Mouse (Mus musculus): ENCODE measurements around the gene Slc35e1. TPM values are rescaled to one million over a fixed set of nuclear protein-coding genes. Genes with fewer than 3 reads are reported as not detected.

The Slc35e1 gene
- 10 to 100 TPM; 32.8 to 34.8 TPM for total RNA-seq (2021)

- peak; percentile 43 to 56 for DNase-seq
- intact Hi-C loops (cut with DNase I), result loop anchor here (1.0 to 2.0 kb wide), 3 partner anchors 17 to 79 kb away; partner anchors contain the start of genes Cherp, Med26 and Smim7
These were observed at the start of gene Slc35e1 for GRCm38 (mm10) chr8:72491680-72492621. Gene Slc35e1, minus strand, starts transcription at chr8:72492614.

DNA sequence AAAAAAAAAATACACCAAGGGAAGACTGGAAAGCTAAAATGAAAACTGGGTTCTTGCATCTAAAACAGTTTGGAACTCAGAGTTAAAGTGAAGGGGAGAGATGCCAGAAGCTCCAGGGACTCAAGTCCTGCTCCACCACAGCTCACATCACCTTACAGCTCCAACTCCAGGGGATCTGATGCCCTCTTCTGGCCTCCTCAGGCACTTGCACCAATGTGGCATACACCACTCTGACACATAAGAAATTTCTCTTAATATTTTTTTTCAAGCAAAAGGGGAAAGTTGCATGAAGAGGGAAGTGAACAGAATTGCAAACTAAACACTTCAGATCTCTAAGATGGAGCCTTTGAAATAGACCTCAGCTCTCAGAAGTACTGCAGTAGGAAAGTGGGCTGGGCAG is 46.8 kb upstream of the Slc35e1 start:
- intact Hi-C loops (cut with DNase I), result no loop called here
- DNase-seq, result peak in 1 of 2 experiments; percentile 13

DNA sequence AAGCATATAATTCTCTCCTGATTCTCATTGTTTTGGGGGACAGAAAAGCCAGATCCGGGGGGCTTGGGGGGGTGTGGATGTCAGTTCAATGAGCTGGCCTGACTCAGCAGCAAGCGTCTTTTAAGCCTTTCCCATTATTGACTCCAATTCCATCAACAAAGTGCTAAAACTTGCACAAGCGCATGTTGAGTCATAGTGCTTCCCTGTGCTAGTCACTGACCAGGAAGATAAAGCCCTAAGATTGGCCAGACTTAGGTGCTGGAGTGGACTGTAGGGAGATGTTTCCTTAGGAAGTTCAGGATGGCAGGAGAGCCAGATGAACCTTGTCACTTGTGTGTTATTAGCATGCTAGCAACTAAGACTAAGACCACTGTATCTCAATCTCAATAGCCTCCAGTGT is 42.5 kb upstream of the Slc35e1 start:
- no peak for DNase-seq
- intact Hi-C loops (cut with DNase I), result no loop called here

DNA sequence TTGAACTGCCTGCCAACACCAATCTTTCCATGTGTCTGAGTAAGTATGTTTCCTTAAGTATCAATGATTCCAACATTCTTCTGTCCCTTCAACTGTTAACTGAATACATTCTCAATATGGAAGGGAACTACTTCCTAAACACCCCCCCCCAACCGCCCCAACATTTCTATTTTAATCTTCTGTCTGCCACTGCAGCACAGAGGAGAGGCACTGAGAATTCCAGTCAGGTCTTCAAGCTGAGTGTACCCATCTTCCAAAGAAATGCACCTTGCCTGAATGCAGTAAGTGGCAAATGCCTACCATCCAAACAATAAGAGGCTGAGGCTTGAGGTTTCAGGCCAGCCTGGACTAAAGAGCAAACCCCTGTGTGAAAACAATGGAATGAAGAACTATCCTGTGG is 39.7 kb upstream of the Slc35e1 start:
- no peak for DNase-seq

GRCm38 (mm10) chr8:72521888-72522287 is 29.5 kb upstream of the Slc35e1 start:
- intact Hi-C loops (cut with DNase I), result no loop called here
- DNase-seq, result no peak

More for the DNA sequence above, 39.7 kb upstream of the Slc35e1 start:
- intact Hi-C loops (cut with DNase I), result no loop called here

GRCm38 (mm10) chr8:72517421-72517988 is 25.1 kb upstream of the Slc35e1 start:
- intact Hi-C loops (cut with DNase I), result no loop called here
- no peak for DNase-seq

DNA sequence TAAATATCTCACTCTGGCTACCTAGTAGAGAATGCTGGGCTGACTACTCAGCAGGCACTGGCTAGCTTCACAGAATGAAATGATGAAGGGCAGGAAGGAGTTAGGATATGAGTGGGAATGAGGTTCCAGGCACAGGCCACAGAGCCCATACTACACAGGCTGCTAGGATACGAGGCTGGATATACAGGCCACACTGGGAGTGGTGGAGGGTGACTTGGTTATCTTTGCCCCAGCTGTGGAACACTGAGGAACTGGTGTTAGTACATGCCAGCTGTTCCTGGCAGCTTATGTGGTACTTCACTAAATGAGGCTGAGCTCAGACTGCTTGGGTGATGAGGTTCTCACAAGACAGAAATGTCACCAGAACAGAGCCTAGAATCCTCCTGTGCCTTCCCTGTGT is 20.7 kb upstream of the Slc35e1 start:
- no peak for DNase-seq
- intact Hi-C loops (cut with DNase I), result no loop called here

GRCm38 (mm10) chr8:72512648-72513047 is 20.2 kb upstream of the Slc35e1 start:
- DNase-seq, result no peak
- intact Hi-C loops (cut with DNase I), result no loop called here

GRCm38 (mm10) chr8:72507505-72507904 is 15.1 kb upstream of the Slc35e1 start:
- intact Hi-C loops (cut with DNase I), result no loop called here
- no peak for DNase-seq

- intact Hi-C loops (cut with DNase I), result no loop called here
- DNase-seq, result peak in 1 of 2 experiments; percentile 37
These were observed 12.4 kb upstream of the Slc35e1 start for GRCm38 (mm10) chr8:72504637-72505314.

- intact Hi-C loops (cut with DNase I), result no loop called here
- DNase-seq, result no peak
These were observed 11.7 kb upstream of the Slc35e1 start for GRCm38 (mm10) chr8:72504137-72504536.

- DNase-seq, result peak; percentile 51 to 75
- intact Hi-C loops (cut with DNase I), result no loop called here
These were observed 8.1 kb upstream of the Slc35e1 start for GRCm38 (mm10) chr8:72500521-72500931.

- intact Hi-C loops (cut with DNase I), result no loop called here
- DNase-seq, result peak; percentile 76 to 85
These were observed 7.3 kb upstream of the Slc35e1 start for GRCm38 (mm10) chr8:72499521-72500284.

GRCm38 (mm10) chr8:72498527-72498926 is 6.1 kb upstream of the Slc35e1 start:
- DNase-seq, result no peak
- intact Hi-C loops (cut with DNase I), result no loop called here

DNA sequence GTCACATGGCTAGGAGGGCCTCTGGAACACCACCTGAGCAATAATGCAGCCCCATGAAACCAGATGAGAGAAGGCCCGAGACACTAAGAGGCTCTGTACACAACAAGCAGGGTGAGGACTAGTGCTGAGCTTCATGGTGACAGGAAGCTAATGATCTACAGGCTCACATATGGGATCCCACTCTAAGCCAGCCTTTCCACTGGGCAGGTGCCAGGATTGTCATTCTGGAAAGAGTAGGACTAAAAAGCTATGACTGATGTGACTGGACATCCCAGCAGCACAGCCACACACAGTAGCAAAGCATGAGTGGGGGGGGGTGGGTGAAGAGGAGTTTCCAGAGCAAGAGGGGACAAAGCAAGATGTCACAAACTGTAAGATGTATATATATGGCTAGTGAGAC is 5.5 kb upstream of the Slc35e1 start:
- no peak for DNase-seq
- intact Hi-C loops (cut with DNase I), result no loop called here

- no peak for DNase-seq
- intact Hi-C loops (cut with DNase I), result no loop called here
These were observed 3.8 kb upstream of the Slc35e1 start for GRCm38 (mm10) chr8:72496217-72496616.

- no peak for DNase-seq
- intact Hi-C loops (cut with DNase I), result no loop called here
These were observed 3.1 kb upstream of the Slc35e1 start for GRCm38 (mm10) chr8:72495411-72496111.

DNA sequence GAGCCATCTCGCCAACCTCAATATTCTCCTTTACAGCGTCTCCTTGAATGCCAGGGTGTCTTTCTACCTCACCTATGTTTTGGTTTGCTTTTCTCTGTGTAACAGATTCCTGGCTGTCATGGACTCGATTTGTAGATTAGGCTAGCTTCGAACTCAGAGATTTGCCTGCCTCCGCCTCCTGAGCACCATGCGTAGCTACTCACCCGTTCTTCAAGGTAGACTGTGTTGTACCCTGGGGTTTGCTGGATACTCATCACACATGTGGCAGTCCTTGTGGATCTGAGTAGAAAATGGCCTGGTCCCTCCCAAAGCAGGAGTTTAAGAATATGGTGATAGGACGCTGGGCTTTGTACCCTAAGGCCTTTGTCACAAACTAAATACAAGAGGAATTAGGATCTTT is 967 bp upstream of the Slc35e1 start:
- no peak for DNase-seq
- intact Hi-C loops (cut with DNase I), result loop anchor here (2.0 kb wide), 2 partner anchors 19 to 77 kb away; partner anchors contain the start of genes Cherp and Smim7

DNA sequence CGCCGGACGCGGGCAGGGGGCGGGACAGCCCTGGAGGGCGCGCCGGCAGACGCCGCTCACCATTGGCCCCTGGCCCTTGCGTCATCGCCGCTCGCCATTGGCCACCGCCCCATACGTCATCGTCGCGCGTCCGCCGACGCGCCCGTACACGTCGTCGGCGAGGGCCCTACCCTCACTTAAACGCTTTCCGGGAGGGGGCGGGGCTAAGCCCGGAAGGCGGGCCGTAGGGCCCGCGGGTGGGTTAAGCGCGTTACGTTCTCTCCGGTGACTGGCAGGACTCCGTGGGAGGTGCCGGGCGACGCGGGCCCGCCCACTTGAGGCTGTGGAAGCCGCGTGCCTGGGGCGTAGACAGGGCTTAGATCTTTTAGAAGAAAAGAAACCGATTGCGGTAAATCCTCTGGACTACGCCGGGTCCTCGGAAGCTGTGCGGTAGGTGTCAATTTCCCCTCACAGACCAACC is 238 bp upstream of the Slc35e1 start:
- peak; percentile 100 for DNase-seq
- intact Hi-C loops (cut with DNase I), result loop anchor here (1.0 to 2.0 kb wide), 3 partner anchors 18 to 78 kb away; partner anchors contain the start of genes Cherp, Med26 and Smim7

GRCm38 (mm10) chr8:72491017-72491416 is 1.4 kb downstream of the Slc35e1 start:
- intact Hi-C loops (cut with DNase I), result no loop called here
- no peak for DNase-seq

Measured in heart, postnatal 10 days (tissue).